ENCODE assay signal across 8 mouse cellular contexts in genomic region chr12:102695369-102696239, GRCm38 (mm10). TPM values are rescaled to one million over a fixed set of nuclear protein-coding genes. Genes with fewer than 3 reads are reported as not detected.
DNase-seq lines count a peak whose midpoint lies in the region; ATAC-seq and TF ChIP-seq lines count a peak whose summit lies in the region.

No protein-coding gene starts in this region.

- DNase-seq in hindbrain, postnatal 0 days (ENCODE audit: low spot score): no peak
- DNase-seq in hindbrain, embryonic 14.5 days (ENCODE audit: low spot score): no peak
- peak; percentile 93 for DNase-seq in brain, adult 2 months (ENCODE audit: low read depth, low spot score)
- peak; percentile 58 to 68 for DNase-seq in layer of hippocampus, postnatal 10 days (ENCODE audit: low spot score in 2 of 2)
- peak; percentile 85 for DNase-seq in right cerebral cortex, postnatal 25 days
- DNase-seq in heart, adult 8-10 months (ENCODE audit: low spot score): no peak
- DNase-seq in cerebellum, adult 11 months: no peak

- no peak for TF ChIP-seq CTCF in hindbrain, postnatal 0 days (IDR thresholded peaks at IDR 0.05; ENCODE audit: low read depth)

- H3K4me2 ChIP-seq in hindbrain, postnatal 0 days (ENCODE audit: low read depth, low read length): no peak overlapping the region
- no peak overlapping the region for H3K4me2 ChIP-seq in hindbrain, embryonic 14.5 days (replicated peaks)
- no peak overlapping the region for H3K4me2 ChIP-seq in kidney, embryonic 14.5 days (replicated peaks; ENCODE audit: low read depth, low read length)

- H3K27me3 ChIP-seq in hindbrain, postnatal 0 days (ENCODE audit: insufficient read depth, low read length): no peaks in the 10 kb centered on the region
- H3K27me3 ChIP-seq in hindbrain, embryonic 14.5 days (ENCODE audit: control insufficient read depth, insufficient read depth, low read length): no peaks in the 10 kb centered on the region
- H3K27me3 ChIP-seq in kidney, embryonic 14.5 days (ENCODE audit: control insufficient read depth, insufficient read depth, low read length): no peaks in the 10 kb centered on the region

- no peaks in the 10 kb centered on the region for H3K36me3 ChIP-seq in hindbrain, postnatal 0 days (ENCODE audit: insufficient read depth, low read length)
- no peaks in the 10 kb centered on the region for H3K36me3 ChIP-seq in hindbrain, embryonic 14.5 days (replicated peaks; ENCODE audit: control insufficient read depth, insufficient read depth)
- no peaks in the 10 kb centered on the region for H3K36me3 ChIP-seq in kidney, embryonic 14.5 days (ENCODE audit: control insufficient read depth, insufficient read depth, low read length)

- H3K27ac ChIP-seq in hindbrain, postnatal 0 days: peak overlapping the region; percentile 4; the same call in 1 of the 2 replicates
- no peak overlapping the region for H3K27ac ChIP-seq in hindbrain, embryonic 14.5 days
- H3K27ac ChIP-seq in kidney, embryonic 14.5 days (ENCODE audit: low read depth, low read length): no peak overlapping the region

- no peak for ATAC-seq in hindbrain, postnatal 0 days
- ATAC-seq in hindbrain, embryonic 14.5 days (ENCODE audit: low FRiP score): no peak
- no peak for ATAC-seq in kidney, embryonic 14.5 days (ENCODE audit: low FRiP score, low TSS enrichment)

- 51% methylated on average over 18 of the region's 18 CpGs for WGBS in hindbrain, postnatal 0 days
- WGBS in hindbrain, embryonic 14.5 days: 51% methylated on average over 18 of the region's 18 CpGs
- whole genome bisulfite sequencing in kidney, embryonic 14.5 days: 59% methylated on average over 18 of the region's 18 CpGs

- H3K9ac ChIP-seq in hindbrain, postnatal 0 days (replicated peaks; ENCODE audit: low read length): peak overlapping the region; percentile 9; the same call in 1 of the 2 replicates
- H3K9ac ChIP-seq in hindbrain, embryonic 14.5 days: no peak overlapping the region
- H3K9ac ChIP-seq in kidney, embryonic 14.5 days (ENCODE audit: low read depth, low read length): no peak overlapping the region

- H3K9me3 ChIP-seq in hindbrain, postnatal 0 days (ENCODE audit: low read length): no peaks in the 10 kb centered on the region
- H3K9me3 ChIP-seq in hindbrain, embryonic 14.5 days (ENCODE audit: control insufficient read depth, low read length): no peaks in the 10 kb centered on the region
- H3K9me3 ChIP-seq in kidney, embryonic 14.5 days (ENCODE audit: control insufficient read depth, low read length): no peaks in the 10 kb centered on the region

- peaks cover 28% of the 10 kb centered on the region for H3K4me1 ChIP-seq in hindbrain, postnatal 0 days (ENCODE audit: insufficient read depth, low read length)
- H3K4me1 ChIP-seq in hindbrain, embryonic 14.5 days (replicated peaks; ENCODE audit: control insufficient read depth, insufficient read depth, low read length): peaks cover 22% of the 10 kb centered on the region
- peaks cover 43% of the 10 kb centered on the region for H3K4me1 ChIP-seq in kidney, embryonic 14.5 days (ENCODE audit: control insufficient read depth, insufficient read depth, low read length)

- no peak overlapping the region for H3K4me3 ChIP-seq in hindbrain, postnatal 0 days (ENCODE audit: low read length)
- no peak overlapping the region for H3K4me3 ChIP-seq in hindbrain, embryonic 14.5 days (replicated peaks; ENCODE audit: low read length)
- H3K4me3 ChIP-seq in kidney, embryonic 14.5 days (ENCODE audit: low read length): no peak overlapping the region

RNA-seq across cellular contexts. Expression of gene Itpk1, which starts 9.1 kb away (rescaled TPM):
- total RNA-seq in hindbrain, postnatal 0 days (2014; rRNA removed): 69.0 and 73.9 TPM in 2 replicates
- polyA plus RNA-seq in hindbrain, postnatal 0 days (2015; fragmentation: Nextera tagmentation; extraction: Ambion mirVana): 34.1 and 35.7 TPM in 2 replicates
- 31.6 and 35.0 TPM in 2 replicates for polyA plus RNA-seq in hindbrain, embryonic 14.5 days (2014; fragmentation: Nextera tagmentation; extraction: Ambion mirVana)
- total RNA-seq in layer of hippocampus, postnatal 10 days (2021): 10 to 100 TPM; 49.4 to 52.8 TPM
- polyA plus RNA-seq in kidney, embryonic 14.5 days (2014; fragmentation: Nextera tagmentation; extraction: Ambion mirVana): 10.2 and 18.4 TPM in 2 replicates
- 1 to 10 TPM; 6.9 to 8.0 (median 7.6) TPM for total RNA-seq in heart, adult 8-10 months (2022)

RNA-seq across cellular contexts. Expression of gene Moap1, which starts 47.9 kb away (rescaled TPM):
- total RNA-seq in hindbrain, postnatal 0 days (2014; rRNA removed): 13.9 and 20.7 TPM in 2 replicates
- polyA plus RNA-seq in hindbrain, postnatal 0 days (2015; fragmentation: Nextera tagmentation; extraction: Ambion mirVana): 62.3 and 64.9 TPM in 2 replicates
- polyA plus RNA-seq in hindbrain, embryonic 14.5 days (2014; fragmentation: Nextera tagmentation; extraction: Ambion mirVana): 64.6 and 67.3 TPM in 2 replicates
- total RNA-seq in layer of hippocampus, postnatal 10 days (2021): 10 to 100 TPM; 30.8 to 30.9 TPM
- polyA plus RNA-seq in kidney, embryonic 14.5 days (2014; fragmentation: Nextera tagmentation; extraction: Ambion mirVana): 21.1 and 25.9 TPM in 2 replicates
- 1 to 10 TPM; 5.9 to 7.3 (median 6.6) TPM for total RNA-seq in heart, adult 8-10 months (2022)

RNA-seq across cellular contexts. Expression of gene Tmem251, which starts 48.0 kb away (rescaled TPM):
- 4.3 and 7.1 TPM in 2 replicates for total RNA-seq in hindbrain, postnatal 0 days (2014; rRNA removed)
- polyA plus RNA-seq in hindbrain, postnatal 0 days (2015; fragmentation: Nextera tagmentation; extraction: Ambion mirVana): 11.2 and 12.2 TPM in 2 replicates
- polyA plus RNA-seq in hindbrain, embryonic 14.5 days (2014; fragmentation: Nextera tagmentation; extraction: Ambion mirVana): 11.9 and 12.8 TPM in 2 replicates
- total RNA-seq in layer of hippocampus, postnatal 10 days (2021): 1 to 10 TPM; 4.7 TPM
- polyA plus RNA-seq in kidney, embryonic 14.5 days (2014; fragmentation: Nextera tagmentation; extraction: Ambion mirVana): 11.9 and 12.1 TPM in 2 replicates
- total RNA-seq in heart, adult 8-10 months (2022): 1 to 10 TPM; 3.5 to 4.7 (median 4.4) TPM

Comparison
In these comparisons a context has a peak if more than half of its experiments do, and no peak if none do; other contexts are left out.
1. DNase-seq: peak in brain, adult 2 months (single experiment), layer of hippocampus, postnatal 10 days (2 of 2) and right cerebral cortex, postnatal 25 days (single experiment); none in hindbrain, postnatal 0 days (single experiment), hindbrain, embryonic 14.5 days (single experiment), heart, adult 8-10 months (single experiment) and cerebellum, adult 11 months (single experiment).